Mouse (Mus musculus) cortical plate, adult 2 months (tissue): Measurements from ENCODE around the gene Phactr1.
A peak's percentile ranks its signal among the peaks of the same experiment; 100 is the strongest.

ENCODE experiments used
- CTCF ChIP-seq: fragments of 200-500 bp; IDR thresholded peaks from 2 replicates; pipeline ENCODE4 v1.5.1; 2011; ENCODE audit warnings: mild to moderate bottlenecking, control low read depth, low read length; ENCODE audit not compliant: insufficient read depth; ENCODE audit errors: extremely low read depth
- POLR2A ChIP-seq: fragments of 200-500 bp; IDR thresholded peaks from 2 replicates; pipeline ENCODE4 v1.6.1; 2011; ENCODE audit warnings: mild to moderate bottlenecking, low read length, control low read depth; ENCODE audit not compliant: insufficient read depth; ENCODE audit errors: extremely low read depth

DNA sequence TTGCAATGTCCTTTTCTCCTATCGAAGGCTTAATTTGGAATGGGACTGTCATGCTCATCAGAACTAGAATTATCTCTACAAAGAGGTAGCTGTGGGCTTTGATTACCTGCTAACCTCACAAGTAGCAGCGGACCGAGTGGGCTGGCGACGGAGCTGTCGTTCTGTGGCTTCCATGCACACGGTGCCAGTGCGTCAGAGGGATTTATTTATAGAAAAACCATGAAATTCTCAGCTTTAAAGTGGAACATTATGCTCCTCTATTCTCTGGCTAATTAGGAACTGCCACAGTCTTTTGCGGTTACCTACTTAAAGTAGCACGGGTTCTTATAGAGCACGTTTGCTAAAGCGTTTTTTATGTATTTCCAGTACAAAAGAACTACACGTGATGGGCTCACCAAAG is 101.7 kb downstream of the Phactr1 start:
- TF ChIP-seq POLR2A, result 0 out of 2 replicates have a peak, but pooled peaks have one; percentile 40
- TF ChIP-seq CTCF, result no peak
